Mouse (Mus musculus) megakaryocyte, embryonic 14.5 days (primary cell): ENCODE data around the gene Flcn.

Experiments used
- FLI1 ChIP-seq: IDR thresholded peaks from 2 replicates; pipeline ENCODE4 v1.6.1; 2012; ENCODE audit warnings: low read length, inconsistent platforms, mixed read lengths
- GATA1 ChIP-seq: IDR thresholded peaks from 3 replicates; pipeline ENCODE4 v1.6.1; 2012; ENCODE audit warnings: mixed read lengths, low read length, inconsistent platforms, borderline replicate concordance

- no peak for TF ChIP-seq GATA1
- TF ChIP-seq FLI1: no peak
Observed at GRCm38 (mm10) chr11:59772902-59773301, 36.9 kb downstream of the Flcn start.
